Mouse (Mus musculus): ENCODE data around the gene Arhgap44. TPM values are rescaled to one million over a fixed set of nuclear protein-coding genes. Genes with fewer than 3 reads are reported as not detected.
A peak's percentile ranks its signal among the peaks of the same experiment; 100 is the strongest.

Arhgap44 gene
- total RNA-seq (2021) = 1 to 10 TPM; 6.8 to 9.0 TPM
- long read RNA-seq, experiment 1, partial matches to known transcripts = 0 of 2 reads
- long read RNA-seq, experiment 1, other reads (novel, unspliced or antisense) = 2 of 2 reads
- long read RNA-seq, experiment 2, partial matches to known transcripts = 2 of 2 reads
- long read RNA-seq, experiment 2, other reads (novel, unspliced or antisense) = 0 of 2 reads

DNA sequence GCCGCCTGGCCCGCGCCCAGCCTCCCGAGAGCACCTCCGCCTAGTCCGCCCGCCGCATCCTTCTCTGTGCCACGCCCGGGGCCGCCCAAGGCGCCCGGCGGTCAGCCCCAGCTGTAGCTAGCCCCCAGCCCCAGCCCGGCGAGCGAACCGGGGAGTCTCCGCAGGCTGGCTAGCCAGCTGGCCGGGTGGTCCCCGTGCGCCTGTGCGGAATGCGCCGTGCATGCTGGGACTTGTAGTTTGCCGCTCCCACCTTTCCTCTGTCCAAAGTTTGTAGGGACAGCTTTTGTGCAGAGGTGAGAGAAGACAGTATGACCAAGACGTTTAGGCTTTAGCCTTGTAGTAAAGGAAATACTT lies at the start of gene Arhgap44:
TSS of gene Arhgap44 (minus strand) at position 195 of the 354 bp plus-strand sequence.
- intact Hi-C loops (cut with DNase I) = no loop called here
- DNase-seq = peak; percentile 31 to 37

DNA sequence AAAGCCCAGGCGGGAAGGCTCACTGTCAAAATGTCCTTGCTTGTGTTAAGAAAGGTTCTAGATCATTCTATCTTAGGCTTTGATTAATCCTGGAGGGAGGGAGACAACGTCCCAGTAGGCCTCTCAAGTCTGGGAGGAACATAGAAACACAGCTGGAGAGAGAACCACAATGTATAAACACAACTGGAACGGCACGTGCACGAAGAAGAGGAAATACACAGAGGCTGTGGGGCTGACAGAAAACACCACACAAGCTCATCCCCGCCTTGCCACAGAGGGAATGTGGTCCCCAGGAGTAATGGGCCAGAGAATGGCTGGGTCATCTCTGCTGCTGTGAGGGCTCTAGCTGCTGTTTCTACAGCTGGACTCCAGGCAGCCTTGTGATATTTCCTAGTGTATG lies 48.9 kb upstream of the Arhgap44 start:
- DNase-seq = no peak
- intact Hi-C loops (cut with DNase I) = no loop called here

DNA sequence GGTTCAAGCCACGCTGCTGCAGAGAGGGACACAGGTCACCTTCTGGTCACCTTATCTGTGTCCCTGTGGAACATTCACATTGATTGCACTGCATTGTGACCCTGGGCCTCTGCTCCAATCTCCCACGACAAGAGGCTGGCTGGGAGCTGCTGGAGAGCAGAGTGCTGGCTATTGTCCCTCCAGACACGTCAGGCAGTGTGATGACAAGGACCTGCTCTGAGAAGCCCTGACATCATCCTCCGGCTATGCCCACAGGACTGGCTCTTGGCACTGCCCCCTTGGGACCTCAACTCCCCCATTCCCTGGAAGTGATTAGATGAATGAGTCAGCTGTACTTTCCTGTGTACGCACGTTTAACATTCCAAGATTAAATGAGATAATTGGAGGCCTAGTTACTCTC lies 46.7 kb upstream of the Arhgap44 start:
- no peak for DNase-seq
- intact Hi-C loops (cut with DNase I) = no loop called here

DNA sequence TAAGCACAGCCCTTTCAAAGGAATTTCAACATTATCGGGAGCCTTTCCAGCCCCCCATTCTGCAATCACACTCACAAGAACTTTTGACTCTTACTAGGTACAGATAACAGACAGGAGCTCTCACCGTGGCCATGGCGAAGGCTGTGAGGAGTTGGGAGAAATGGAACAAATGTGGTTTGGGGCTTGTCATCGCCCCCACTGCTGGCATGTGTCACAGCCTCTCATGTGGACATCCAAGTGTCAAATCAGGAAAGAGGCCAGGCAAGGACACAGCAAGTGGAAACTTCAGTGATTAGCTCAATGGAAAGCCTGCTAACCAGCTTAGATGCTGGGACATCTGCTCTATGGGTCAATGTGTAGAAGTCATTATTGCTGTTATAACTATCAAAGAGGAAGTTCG lies 42.5 kb upstream of the Arhgap44 start:
- intact Hi-C loops (cut with DNase I) = no loop called here
- no peak for DNase-seq

DNA sequence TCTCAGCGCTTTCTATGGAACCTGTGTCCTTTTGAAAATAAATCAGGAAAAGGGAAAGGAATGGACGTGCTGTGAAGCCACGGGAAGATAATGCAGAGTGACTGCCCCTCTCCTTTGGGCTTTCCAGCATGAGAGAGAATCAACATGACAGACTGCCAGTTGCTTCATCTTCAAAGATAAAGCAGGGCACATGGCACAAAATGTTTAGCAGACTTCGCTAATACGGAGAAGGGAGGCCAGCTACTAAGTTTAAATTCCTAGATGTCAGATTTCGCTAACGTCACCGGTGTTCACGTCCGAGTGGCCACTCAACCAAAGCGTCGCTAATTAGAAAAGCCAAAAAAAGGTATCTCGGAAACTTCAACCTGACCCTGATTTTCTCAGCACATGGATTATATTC lies 41.9 kb upstream of the Arhgap44 start:
- DNase-seq = no peak
- intact Hi-C loops (cut with DNase I) = no loop called here

DNA sequence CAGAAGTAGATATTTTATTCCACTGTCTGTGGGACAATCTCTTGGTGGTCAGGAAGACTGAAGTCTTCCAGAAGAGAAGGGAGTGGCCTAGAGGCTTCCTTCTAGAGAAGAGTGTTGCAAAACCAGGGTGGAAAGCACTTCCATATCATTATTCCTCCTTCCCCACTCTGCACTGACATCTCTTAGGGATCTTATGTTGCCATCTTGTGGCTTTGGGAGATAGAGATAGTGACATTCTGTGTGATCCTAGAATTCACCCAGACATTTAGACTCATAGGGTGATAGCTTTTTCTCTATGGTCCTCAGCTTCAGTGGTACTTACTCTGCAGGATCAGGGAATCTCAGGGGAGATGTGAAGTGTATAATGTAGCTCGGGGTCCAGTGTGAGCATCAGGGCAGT lies 40.3 kb upstream of the Arhgap44 start:
- intact Hi-C loops (cut with DNase I) = no loop called here

DNA sequence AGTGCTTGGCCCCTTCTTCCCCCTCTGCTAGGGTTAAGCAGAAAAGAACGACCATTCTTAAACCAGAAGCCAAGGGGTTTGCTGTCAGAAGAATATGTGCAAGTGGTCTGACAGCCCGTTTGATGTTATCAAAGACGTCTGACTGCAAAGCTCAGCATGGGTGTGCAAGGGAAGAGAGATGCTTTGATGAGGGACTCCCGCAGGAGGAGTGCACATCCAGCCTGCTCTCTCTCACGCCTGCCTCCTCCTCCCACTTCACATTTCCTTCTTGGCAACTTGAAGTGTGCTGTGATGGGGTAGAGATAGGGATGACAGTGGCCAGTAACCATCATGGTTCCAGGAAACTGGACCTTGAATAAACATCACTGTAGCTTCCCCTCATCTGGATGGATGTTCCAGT lies 39.5 kb upstream of the Arhgap44 start:
- no peak for DNase-seq
- intact Hi-C loops (cut with DNase I) = no loop called here

More for the DNA sequence above, 40.3 kb upstream of the Arhgap44 start:
- no peak for DNase-seq

DNA sequence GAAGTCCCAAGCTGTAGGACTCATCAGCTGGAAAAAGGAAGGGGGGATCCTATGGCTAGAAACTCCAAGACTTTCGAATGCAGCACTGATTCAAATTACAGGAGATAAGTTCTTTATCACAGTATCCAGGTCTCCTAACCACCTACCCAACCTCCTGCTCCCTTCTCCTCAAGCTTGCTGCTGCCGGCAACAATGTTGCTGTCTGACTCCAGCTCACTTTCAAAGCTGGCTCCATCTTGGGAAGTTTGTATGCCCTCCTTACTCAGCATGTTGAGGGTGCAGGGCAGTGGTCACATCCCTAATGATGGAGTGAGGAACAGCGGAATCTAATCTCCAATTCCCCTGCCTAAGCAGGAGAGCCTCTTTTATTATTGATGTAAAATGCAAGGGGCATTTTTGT lies 35.3 kb upstream of the Arhgap44 start:
- intact Hi-C loops (cut with DNase I) = loop anchor here (5.0 kb wide), 1 partner anchor 479 kb away; no protein-coding TSS in a partner anchor
- DNase-seq = no peak

DNA sequence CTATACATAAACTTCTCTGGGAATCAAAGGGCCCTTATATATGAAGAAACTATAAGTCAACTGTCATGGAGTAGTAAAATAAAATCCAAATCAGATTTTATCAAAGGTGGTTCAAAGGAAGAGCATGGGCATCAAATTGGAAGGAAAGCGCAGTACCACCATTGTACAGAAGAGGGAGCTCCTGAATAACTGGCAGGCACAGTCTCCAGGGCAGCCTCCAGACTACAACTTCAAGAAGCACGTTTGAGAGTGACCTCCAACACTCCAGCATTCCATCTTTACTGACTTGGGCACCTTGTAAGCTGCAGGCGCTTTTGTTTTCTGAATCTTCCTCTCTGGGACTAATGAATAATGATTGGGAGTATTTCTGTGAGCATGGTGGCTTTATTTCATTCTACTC lies 34.5 kb upstream of the Arhgap44 start:
- peak in 1 of 2 experiments; percentile 28 for DNase-seq
- intact Hi-C loops (cut with DNase I) = loop anchor here (5.0 kb wide), 1 partner anchor 480 kb away; no protein-coding TSS in a partner anchor

DNA sequence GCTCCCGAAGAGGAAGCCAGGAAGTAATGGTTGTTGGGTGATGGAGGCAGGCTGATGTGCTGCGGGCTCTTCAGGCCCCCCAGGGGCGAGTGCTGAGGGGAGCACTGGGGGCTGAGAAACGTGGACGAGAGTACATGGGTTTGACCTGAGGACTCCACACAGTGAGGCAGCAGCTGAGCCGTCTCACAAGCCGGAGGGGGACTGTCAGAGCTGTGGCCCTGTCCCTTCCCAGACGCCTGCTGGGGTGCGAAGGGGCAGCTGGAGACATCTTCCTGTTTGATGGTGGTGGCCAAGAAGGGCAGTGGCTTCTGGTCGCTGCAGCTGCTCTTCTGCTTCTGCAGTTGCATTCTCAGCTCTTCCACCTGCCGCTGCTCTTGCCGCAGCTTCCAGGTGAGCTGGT lies 24.2 kb upstream of the Arhgap44 start:
- DNase-seq = no peak
- intact Hi-C loops (cut with DNase I) = no loop called here

DNA sequence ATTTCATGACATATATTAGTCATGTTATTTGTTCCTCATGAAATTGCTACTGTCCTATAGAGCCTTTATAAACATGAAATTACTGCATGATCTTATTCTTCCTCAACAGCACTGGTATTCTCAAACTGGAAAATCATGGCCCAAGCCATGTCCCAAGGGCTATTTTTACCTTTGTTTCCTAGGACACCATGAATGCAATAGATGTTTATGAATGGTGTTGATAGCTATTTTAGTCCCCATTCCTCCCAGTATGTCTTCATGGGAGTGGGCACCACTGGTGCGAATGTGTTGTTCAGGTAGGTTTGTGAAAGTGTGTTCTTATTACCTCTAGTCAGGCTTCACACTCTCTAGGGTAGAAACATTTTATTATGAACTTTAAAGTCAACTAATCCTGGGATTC lies 22.4 kb upstream of the Arhgap44 start:
- intact Hi-C loops (cut with DNase I) = no loop called here
- no peak for DNase-seq

DNA sequence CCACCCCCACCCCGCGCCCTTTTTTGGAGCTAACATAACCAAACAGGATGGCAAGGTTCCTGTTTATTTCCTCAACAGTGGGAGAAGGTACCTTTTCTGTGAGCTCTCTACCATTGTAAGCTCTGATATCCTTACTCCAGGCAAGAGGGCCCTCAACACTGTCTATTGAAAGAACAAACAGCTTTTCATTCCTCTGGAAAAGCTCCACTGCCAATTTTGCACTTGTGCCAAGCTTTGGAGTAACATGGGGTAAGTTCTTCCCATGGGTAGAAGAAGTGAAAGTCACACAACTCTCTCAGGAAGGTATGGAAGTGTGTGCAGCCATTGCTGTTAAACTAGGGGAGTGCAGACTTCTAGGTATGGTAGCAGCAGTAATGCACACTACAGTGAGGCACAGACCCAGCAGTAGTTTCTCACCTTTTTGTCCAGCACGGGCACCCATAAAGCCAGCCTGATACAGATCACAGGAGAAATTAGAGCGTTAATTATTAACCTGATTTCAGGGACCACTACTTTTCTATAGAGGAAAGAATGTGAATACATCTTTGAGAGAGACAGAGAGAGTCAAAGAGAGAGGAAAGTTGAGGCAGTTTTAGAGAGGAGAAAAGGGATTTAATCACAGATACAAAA lies 7.5 kb upstream of the Arhgap44 start:
- DNase-seq = no peak
- intact Hi-C loops (cut with DNase I) = no loop called here

DNA sequence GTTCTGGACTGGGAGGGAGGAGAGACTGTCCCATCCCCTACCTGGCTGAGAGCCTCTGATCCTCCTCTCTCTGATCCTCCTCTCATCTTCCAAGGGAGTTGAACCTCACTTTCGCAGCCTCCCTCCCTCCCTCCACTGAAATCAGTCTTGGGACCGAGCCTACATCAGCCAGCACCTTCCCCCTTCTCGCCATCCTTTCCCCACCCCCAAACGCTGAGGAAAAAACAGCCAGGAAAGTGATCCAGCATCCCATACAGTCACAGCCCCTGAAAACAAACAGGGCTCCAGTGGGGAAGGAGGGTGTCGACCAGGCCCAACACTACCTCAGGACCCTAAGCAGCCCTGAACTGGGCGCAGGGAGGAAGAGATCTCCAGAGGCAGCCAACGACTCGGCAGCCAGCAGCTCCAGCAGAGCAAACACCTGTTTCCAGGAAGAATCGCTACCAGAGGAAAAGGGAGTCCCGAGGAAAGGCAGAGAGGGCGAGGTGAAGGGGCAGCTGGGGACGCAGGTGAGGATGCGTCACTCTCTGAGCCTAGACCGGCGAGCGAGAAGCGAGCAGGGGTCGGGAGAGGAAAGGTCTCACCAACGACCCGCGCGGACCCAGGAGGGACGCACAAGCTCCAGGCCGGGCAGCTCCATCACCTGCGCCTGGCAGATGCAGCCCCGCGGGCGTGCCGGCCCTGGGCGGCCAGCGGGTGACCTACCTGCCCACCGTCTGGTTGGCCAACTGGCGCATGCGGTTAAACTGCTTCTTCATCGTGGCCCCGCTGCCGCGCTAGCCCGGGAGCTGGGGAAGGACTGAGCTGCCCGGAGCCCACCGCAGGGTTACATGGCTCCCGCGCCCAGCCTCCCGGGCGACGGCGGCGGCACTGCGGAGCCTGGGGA lies 637 bp downstream of the Arhgap44 start:
- no peak for DNase-seq
- intact Hi-C loops (cut with DNase I) = no loop called here

DNA sequence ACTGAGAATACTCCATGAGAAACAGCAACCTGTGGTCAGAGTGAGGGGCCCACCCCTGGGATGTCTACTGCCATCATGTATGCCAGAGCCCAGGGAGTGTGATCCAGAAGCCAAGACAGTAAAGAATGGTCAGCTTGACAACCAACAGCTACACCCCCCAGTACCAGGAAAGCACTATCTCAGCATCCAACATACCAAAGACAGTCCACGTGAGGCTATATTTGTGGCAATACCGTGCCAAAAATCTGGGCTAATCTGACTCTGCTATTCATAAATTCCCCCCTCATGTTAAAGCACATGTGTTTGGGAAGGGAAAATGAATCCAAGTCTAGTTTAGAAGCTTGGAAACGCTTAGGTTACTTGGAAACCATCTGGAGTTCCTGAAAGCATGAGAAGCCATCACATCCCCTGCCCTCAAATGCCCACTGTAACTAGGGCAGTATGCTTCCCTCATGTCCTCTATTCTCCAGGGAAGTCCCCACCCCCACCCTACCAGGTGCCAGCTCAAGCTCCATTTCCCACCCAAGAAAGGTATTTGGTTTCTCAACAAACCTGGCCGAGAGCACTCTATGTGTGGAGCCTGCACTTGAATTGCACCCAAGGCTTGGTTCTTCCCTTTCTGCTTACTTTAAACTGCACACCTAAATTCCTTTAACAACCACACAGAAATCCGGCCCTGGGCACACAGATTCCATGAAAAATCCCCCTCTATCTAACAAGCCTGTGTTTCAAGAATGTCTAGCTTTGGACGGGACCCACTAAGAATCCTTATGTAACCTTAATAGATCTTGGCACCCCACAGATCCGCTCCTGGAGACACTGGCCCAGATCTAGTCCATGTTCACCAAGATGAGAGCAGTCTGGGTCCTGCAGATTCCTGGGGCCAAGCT lies 1.5 kb downstream of the Arhgap44 start:
- intact Hi-C loops (cut with DNase I) = no loop called here
- DNase-seq = no peak

DNA sequence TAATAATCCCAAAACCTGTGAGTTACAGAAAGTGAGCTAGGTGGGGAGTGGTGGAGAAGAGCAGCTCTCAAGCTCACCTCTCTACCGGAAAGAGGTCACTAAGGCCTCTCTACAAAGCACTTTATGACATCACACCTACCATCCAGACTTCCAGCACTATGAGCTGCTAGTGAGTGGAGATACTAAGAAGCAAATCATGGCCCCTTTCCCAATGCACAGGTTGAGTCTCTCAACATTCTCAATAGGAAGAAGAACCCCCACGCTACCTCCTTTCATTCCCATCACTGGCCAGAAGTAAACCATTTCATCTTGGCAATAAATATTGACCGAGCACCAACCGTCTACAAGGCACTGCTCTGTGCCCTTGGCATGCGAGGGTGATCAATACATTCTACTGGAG lies 3.0 kb downstream of the Arhgap44 start, which contains the start of gene 1700086D15Rik:
TSS of gene 1700086D15Rik (minus strand) at position 101 of the 400 bp plus-strand sequence.
- DNase-seq = no peak
- intact Hi-C loops (cut with DNase I) = no loop called here

DNA sequence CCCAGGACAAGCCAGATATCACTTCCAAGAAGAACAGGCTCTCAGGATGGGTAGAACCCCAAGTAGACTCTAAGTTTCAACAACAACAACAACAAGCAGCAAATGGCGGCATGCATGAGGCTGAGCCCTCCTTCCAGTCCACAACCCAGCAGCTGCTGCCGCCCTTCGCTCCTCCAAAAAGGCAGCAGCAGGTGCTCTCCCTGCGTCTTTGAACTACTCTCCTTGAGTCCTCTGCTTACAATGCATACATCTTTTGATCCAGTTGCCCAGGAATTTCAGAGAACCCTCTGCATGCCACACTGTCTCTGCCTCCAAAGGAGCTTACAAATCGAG lies 4.1 kb downstream of the Arhgap44 start:
- intact Hi-C loops (cut with DNase I) = no loop called here
- DNase-seq = no peak

DNA sequence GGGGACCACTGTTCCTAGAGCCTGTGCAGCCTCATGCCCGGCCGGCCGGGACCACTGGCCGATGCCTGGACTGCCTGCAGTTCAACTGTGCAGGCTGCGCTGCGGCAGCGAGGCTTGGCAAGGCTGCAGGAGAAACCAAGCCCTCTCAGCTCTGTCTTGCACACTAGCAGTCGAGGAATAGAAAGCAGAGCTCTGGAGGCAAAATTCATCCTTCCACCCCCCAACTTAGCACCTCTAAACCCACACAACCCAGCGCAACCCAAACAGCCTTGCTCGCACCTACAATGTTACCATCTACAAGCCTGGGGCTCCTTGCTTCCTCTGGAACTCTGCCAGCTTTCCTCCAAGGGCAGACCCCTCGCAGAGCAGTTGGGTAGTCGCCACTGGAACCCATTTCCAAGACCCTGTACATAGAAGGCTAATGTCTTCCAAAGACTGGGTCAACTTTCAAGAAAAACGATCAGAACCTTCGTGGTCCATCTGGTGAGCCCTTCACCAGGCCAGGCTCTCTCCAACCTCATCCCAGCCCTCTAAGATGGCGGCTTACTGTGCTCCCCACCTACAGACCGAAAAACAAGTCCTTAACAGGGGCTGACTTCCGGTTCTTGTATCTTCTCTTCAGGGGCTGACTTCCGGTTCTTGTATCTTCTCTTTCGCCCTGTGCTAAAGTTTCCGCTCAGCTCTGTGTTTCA lies 4.6 kb downstream of the Arhgap44 start:
- intact Hi-C loops (cut with DNase I) = no loop called here

DNA sequence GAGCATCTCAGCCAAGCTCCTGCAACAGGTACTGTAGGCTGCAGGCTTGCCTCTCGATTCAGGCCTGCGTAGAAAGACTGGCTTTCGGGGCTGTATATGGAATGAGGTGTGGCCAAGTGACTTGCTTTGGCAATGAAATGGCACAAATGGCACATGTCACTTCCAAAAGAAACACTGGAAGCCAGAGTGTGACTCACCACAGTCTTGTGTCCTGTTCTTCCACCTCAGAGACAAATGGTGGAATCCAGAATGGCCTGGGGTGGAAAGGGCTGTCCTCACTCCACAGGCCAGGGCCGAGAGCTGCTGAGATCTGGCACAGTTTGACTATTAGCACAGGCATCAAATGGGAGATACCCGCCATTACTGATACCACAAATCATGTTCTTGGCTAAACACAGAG lies 9.8 kb downstream of the Arhgap44 start:
- intact Hi-C loops (cut with DNase I) = no loop called here
- no peak for DNase-seq

More for the DNA sequence above, 4.6 kb downstream of the Arhgap44 start:
- DNase-seq = no peak

DNA sequence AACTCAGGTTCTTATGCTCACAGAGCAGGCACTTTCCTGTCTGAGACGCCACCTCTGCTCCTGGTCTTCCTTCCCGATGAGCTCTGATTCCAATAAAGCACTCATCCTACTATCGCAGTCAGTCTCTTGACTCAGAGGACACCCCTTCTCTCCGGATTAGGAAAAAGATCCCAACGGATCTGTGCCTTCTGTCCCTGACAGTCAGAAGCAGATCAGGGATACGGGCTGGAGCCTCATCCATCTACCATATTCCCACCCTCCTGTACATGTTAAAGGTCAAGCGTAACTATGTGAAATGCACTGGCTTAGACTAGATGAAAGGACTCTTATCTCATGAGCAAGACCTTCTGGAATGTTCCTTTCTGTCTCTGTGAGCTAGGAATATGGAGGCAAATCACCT lies 14.3 kb downstream of the Arhgap44 start:
- no peak for DNase-seq
- intact Hi-C loops (cut with DNase I) = no loop called here

DNA sequence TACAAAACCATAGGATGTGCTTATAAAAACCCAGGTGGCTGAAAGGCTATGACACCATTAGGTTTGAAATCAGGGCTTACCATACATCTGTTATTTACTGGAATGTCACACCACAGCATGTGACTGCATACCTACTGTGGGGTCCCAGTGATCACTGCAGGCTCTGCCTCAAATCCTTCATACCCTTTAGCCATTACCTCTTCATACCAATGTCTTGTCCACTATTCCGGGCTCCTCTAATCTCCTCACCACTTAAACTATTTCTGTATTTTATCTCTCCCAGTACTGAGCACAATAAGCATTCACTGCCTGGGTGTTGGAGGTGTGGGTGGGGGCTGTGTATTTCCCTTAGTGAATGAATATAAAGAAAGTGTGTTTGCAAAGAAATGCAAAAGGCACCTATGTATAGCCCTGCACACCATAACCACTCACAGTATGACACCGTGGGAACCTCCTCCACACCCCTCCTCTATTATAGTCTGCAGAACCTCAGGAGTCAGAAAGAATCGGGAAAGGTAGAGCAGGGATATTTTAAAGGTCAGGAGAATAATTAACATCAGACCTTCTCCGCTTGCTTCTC lies 19.8 kb downstream of the Arhgap44 start:
- intact Hi-C loops (cut with DNase I) = no loop called here
- no peak for DNase-seq
